Mouse (Mus musculus) erythroblast, embryonic 14.5 days (primary cell): ENCODE measurements around the gene Zfp27. TPM values are rescaled to one million over a fixed set of nuclear protein-coding genes. Genes with fewer than 3 reads are reported as not detected.
A peak's percentile ranks its signal among the peaks of the same experiment; 100 is the strongest.

Source experiments
- H3K27me3 ChIP-seq: 2 replicates; pipeline ENCODE4 v1.6.1; 2012; ENCODE audit warnings: inconsistent platforms; ENCODE audit not compliant: control insufficient read depth
- H3K36me3 ChIP-seq: 2 replicates; pipeline ENCODE4 v1.6.1; 2012; ENCODE audit warnings: mild to moderate bottlenecking, inconsistent platforms; ENCODE audit not compliant: control insufficient read depth
- H3K4me1 ChIP-seq: 2 replicates; pipeline ENCODE4 v1.6.1; 2012; ENCODE audit warnings: inconsistent platforms; ENCODE audit not compliant: control insufficient read depth
- H3K4me3 ChIP-seq: replicated peaks from 2 replicates; pipeline ENCODE3; 2012; ENCODE audit warnings: moderate library complexity, mild to moderate bottlenecking, inconsistent platforms
- H3K9me3 ChIP-seq: 2 replicates; pipeline ENCODE4 v1.6.1; 2012; ENCODE audit warnings: low read length, inconsistent platforms, mixed read lengths; ENCODE audit not compliant: control insufficient read depth
- GATA1 ChIP-seq: IDR thresholded peaks from 2 replicates; pipeline ENCODE4 v1.6.1; 2012; ENCODE audit warnings: low read length, inconsistent platforms, mixed read lengths
- TAL1 ChIP-seq: IDR thresholded peaks from 3 replicates; pipeline ENCODE4 v1.6.1; 2012; ENCODE audit warnings: low read length, inconsistent platforms, mixed read lengths
- polyA plus RNA-seq: library from polyadenylated mRNA; stranded (reverse); fragments of >175 nt; gene quantifications from 2 replicates; pipeline ENCODE4 v1.2.3, GENCODE M21; 2012

Zfp27 gene
- polyA plus RNA-seq, 1 experiment = 0.01 TPM

DNA sequence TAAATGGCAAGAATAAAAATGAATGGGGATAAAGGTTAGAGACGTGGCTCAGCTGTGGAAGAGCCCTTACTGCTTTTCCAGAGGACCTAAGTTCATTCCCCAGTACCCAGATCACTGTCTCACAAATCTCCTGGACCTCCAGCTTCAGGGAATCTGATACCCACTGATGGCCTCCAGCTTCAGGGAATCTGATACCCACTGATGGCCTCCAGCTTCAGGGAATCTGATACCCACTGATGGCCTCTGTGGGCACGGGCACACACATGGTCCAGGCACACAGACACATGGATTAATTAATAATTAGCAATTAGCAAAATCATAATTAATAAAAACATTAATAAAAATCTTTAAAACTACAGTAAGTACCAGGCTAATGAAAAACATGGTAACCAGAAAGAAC lies 16.4 kb upstream of the Zfp27 start:
- no peak for TF ChIP-seq GATA1
- TF ChIP-seq TAL1 = no peak
- Histone ChIP-seq H3K4me3 (no peak overlapping the region), H3K9me3 (no peaks in the 10 kb centered on the region), H3K27me3 (no peaks in the 10 kb centered on the region), H3K36me3 (no peaks in the 10 kb centered on the region), H3K4me1 (no peaks in the 10 kb centered on the region)

GRCm38 (mm10) chr7:29921439-29922093 lies 15.2 kb upstream of the Zfp27 start:
- no peaks in the 10 kb centered on the region for H3K9me3 ChIP-seq
- H3K27me3 ChIP-seq = no peaks in the 10 kb centered on the region
- H3K36me3 ChIP-seq = no peaks in the 10 kb centered on the region
- TF ChIP-seq TAL1 (no peak), GATA1 (no peak)
- no peaks in the 10 kb centered on the region for H3K4me1 ChIP-seq
- H3K4me3 ChIP-seq = no peak overlapping the region

GRCm38 (mm10) chr7:29918062-29918453 lies 11.7 kb upstream of the Zfp27 start:
- H3K9me3 ChIP-seq = peaks cover 7% of the 10 kb centered on the region
- peaks cover 7% of the 10 kb centered on the region for H3K36me3 ChIP-seq
- TF ChIP-seq TAL1 (no peak), GATA1 (no peak)
- no peaks in the 10 kb centered on the region for H3K4me1 ChIP-seq
- no peaks in the 10 kb centered on the region for H3K27me3 ChIP-seq
- no peak overlapping the region for H3K4me3 ChIP-seq

DNA sequence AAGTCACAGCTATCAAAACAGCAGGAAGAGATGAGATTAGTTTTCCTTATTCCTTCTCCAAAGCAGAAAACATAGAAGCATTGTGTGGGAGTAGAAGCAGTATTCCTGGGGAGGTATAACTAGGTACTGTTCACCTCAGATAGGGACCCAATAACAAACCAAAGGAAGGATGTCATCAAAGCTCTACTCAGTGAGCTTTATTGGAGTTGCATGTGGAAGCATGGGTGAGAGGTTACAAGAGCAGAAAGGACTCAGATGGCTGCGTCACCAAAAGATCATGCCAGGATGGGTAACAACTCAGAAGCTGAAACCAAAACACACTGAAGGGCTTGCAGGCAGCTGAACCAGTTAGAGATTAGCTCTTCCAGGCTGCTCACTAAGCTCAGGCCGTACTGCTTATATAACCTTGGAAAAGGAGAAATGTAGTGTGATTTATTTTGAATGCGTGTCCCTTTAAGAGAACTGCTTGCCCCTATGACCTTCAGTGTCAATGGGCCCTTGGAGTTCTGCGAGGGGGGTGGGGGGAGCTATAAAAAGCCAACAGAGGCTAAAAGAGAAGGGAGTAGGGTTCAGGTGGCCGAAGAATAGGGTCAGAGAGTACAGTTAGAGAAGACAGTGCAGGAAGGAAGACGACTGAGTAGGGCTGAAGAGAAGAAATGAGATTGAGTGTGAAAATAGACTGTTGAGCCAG lies 11.1 kb upstream of the Zfp27 start:
- H3K27me3 ChIP-seq = no peaks in the 10 kb centered on the region
- TF ChIP-seq GATA1 (no peak), TAL1 (no peak)

GRCm38 (mm10) chr7:29912172-29912571 lies 5.8 kb upstream of the Zfp27 start:
- TF ChIP-seq TAL1 = no peak
- TF ChIP-seq GATA1 = no peak
- no peaks in the 10 kb centered on the region for H3K27me3 ChIP-seq
- H3K4me1 ChIP-seq = peaks cover 10% of the 10 kb centered on the region
- H3K36me3 ChIP-seq = peaks cover 11% of the 10 kb centered on the region
- H3K9me3 ChIP-seq = peaks cover 7% of the 10 kb centered on the region
- no peak overlapping the region for H3K4me3 ChIP-seq

More for the DNA sequence above, 11.1 kb upstream of the Zfp27 start:
- no peak overlapping the region for H3K4me3 ChIP-seq
- H3K36me3 ChIP-seq = peaks cover 7% of the 10 kb centered on the region
- peaks cover 7% of the 10 kb centered on the region for H3K9me3 ChIP-seq
- H3K4me1 ChIP-seq = no peaks in the 10 kb centered on the region

DNA sequence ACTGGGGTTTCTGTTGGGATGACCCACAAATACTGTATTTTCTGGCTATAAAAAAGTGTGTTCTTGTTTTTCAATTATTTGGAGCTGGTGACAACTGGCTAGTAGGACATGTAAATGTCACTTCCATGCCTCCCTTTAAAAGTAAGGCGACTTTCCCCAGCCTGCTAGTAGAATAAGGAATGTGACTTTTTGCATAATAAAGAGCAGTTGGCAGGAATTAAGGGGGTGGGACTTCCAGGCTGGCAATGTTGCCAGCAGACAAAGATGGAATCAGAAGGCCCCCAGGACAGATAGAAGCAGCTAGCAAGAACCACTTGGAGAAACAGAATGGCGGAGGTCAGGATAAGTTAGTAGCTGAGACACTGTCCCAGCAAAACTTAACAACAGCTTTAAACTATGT lies 3.9 kb upstream of the Zfp27 start:
- H3K9me3 ChIP-seq = peaks cover 5% of the 10 kb centered on the region
- no peaks in the 10 kb centered on the region for H3K27me3 ChIP-seq
- H3K4me1 ChIP-seq = peaks cover 16% of the 10 kb centered on the region
- no peak for TF ChIP-seq GATA1
- no peak for TF ChIP-seq TAL1
- H3K36me3 ChIP-seq = peaks cover 10% of the 10 kb centered on the region
- no peak overlapping the region for H3K4me3 ChIP-seq

DNA sequence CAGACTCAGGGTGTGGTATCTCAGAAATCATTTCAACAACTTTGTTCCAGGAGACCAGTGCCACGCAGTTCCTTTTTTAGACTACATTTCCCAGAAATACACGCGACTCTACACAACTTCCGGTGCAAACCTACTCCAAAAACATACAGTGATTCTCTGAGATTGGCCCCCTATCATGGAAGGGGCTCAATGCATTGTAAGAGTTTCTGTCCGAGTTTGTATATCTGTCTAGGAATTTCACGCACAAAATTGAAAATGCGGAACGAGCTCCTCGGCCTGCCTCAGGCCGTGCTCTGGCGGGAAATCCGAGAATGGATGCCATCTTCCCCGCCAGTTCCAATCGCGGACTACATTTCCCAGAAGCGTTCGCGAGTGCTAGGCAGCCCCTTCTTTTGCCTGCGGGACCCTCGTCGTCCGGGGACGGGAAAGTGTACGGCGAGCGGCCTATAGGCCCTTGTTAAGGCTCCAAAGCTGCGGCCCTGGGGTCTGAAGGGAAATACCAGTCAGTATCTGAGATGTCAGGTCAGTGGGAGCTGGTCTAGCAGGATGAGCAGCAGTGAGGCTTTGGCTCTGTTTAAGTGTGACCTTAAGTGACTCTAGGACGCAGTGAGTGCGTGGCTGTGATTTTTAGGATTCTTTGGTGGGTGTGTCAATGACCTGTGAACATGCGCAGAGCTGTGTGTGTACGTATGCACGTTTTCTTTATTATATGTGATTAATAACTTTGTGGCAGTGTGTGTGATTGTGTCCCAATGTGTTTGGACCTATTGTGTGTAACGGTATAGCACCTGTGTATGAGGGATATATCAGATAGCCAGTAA lies 2.0 kb upstream of the Zfp27 start, which contains the start of gene Zfp383:
TSS of gene Zfp383 (plus strand) at position 94 of the 821 bp plus-strand sequence.
- TF ChIP-seq GATA1 = no peak
- no peak for TF ChIP-seq TAL1
- no peaks in the 10 kb centered on the region for H3K9me3 ChIP-seq
- H3K4me3 ChIP-seq = peak within 1 kb of the TSS; percentile 72
- H3K4me1 ChIP-seq = peaks cover 16% of the 10 kb centered on the region
- peaks cover 9% of the 10 kb centered on the region for H3K36me3 ChIP-seq
- H3K27me3 ChIP-seq = no peaks in the 10 kb centered on the region

GRCm38 (mm10) chr7:29907206-29907605 lies 834 bp upstream of the Zfp27 start:
- no peaks in the 10 kb centered on the region for H3K27me3 ChIP-seq
- TF ChIP-seq TAL1 (no peak), GATA1 (no peak)
- H3K9me3 ChIP-seq = no peaks in the 10 kb centered on the region
- no peak overlapping the region for H3K4me3 ChIP-seq
- peaks cover 16% of the 10 kb centered on the region for H3K4me1 ChIP-seq
- peaks cover 6% of the 10 kb centered on the region for H3K36me3 ChIP-seq

DNA sequence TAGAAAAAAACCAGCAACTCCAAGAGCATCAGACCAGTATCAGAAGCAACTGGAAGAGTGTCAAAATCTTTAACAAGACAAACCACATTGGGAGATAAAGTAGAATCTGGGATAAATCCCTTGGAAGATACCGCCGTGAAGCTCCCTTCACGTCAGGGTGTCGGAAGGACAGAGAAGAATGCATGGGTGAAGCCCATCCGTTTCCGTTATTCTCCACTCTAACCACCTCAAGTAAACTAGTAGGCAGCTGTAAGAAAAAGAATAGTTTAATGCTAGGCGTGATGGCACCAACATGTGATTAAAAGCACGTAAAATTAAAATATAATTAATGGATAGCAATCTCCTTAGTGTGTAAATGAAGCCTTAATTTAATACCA lies 298 bp upstream of the Zfp27 start:
- no peaks in the 10 kb centered on the region for H3K27me3 ChIP-seq
- H3K4me3 ChIP-seq = peak overlapping the region; percentile 77
- H3K36me3 ChIP-seq = peaks cover 6% of the 10 kb centered on the region
- no peak for TF ChIP-seq TAL1
- no peak for TF ChIP-seq GATA1
- H3K4me1 ChIP-seq = peaks cover 16% of the 10 kb centered on the region
- H3K9me3 ChIP-seq = no peaks in the 10 kb centered on the region
